Mouse (Mus musculus): ENCODE data around the gene Epm2aip1.
A peak's percentile ranks its signal among the peaks of the same experiment; 100 is the strongest.

Epm2aip1 gene

GRCm38 (mm10) chr9:111287956-111288355 lies 16.2 kb downstream of the Epm2aip1 start:
- no peak for DNase-seq (ENCODE audit: low read depth, low spot score)

DNA sequence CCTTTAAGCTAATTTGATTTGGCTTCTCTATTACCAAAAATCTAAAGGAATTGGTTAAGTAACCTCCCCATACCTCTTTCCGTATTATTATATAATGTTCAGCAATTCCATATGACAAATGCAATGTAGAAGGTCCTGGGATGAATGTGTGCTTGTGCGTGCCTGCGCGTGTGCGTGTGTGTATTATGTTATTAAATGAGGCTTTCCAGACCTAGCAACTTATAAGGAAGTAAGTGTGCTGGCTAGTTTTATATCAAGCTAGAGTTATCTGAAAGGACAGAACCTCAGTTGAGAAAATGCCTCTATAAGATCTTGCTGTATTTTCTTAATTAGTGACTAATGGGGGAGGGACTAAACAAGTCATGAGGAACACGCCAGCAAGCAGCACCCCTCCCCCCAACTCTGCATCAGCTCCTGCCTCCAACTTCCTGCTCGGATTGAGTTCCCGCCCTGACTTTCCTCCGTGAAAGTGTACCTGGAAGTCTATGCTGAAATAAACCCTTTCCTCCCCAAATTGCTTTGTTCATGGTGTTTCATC lies 17.6 kb downstream of the Epm2aip1 start:
- no peak for DNase-seq (ENCODE audit: low read depth, low spot score)

GRCm38 (mm10) chr9:111289832-111290339 lies 18.2 kb downstream of the Epm2aip1 start:
- DNase-seq (ENCODE audit: low read depth, low spot score) = peak; percentile 88

DNA sequence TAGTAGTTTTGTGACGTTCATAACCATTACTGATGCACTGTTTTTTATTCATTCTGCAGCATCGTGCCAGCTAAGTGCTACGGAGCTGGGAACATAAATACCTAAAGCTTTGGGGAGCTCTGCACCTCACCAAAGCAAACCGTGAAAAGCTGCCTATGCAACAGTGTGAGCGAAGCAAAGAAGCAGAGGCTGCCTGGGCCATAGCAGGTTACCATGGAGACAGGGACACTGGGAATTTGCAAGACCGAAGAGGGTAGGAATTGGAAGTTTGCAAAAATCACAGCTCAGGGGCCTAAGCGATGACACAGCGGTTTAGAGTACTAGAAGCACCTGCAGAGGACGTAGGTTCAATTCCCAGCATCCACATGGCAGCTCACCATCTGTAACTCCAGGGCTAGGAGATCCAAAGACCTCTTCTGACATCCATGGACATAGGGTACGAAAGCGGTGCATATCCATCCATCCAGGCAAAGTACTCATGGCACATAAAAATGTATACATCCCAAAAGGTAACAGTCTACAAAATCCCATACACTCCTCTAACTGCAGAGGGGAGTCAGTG lies 18.9 kb downstream of the Epm2aip1 start:
- DNase-seq (ENCODE audit: low read depth, low spot score) = no peak

GRCm38 (mm10) chr9:111293234-111293633 lies 21.5 kb downstream of the Epm2aip1 start:
- no peak for DNase-seq (ENCODE audit: low read depth, low spot score)

- DNase-seq (ENCODE audit: low read depth, low spot score) = no peak
Measured at GRCm38 (mm10) chr9:111294911-111295310, 23.2 kb downstream of the Epm2aip1 start.

- no peak for DNase-seq (ENCODE audit: low read depth, low spot score)
Measured at GRCm38 (mm10) chr9:111295323-111295722, 23.6 kb downstream of the Epm2aip1 start.

DNA sequence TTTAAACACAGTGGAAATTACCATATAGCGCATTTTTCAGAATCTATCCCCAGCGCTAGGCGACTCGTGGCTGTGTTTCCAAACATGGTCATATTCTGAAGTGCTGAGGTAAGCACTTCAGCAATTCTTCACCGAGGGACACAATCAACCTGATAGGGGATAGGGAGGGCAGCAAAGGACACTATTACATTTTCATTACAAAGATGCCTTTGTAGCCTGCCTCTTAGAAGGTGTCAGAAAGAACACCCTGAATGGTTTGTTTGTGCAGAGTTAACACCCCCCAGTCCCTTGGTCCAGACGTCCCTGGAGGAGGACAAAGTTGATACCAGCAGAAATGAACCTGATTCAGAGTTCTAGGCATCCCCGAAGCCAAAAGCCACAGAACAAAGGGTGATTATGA lies 24.7 kb downstream of the Epm2aip1 start:
- no peak for DNase-seq (ENCODE audit: low read depth, low spot score)

DNA sequence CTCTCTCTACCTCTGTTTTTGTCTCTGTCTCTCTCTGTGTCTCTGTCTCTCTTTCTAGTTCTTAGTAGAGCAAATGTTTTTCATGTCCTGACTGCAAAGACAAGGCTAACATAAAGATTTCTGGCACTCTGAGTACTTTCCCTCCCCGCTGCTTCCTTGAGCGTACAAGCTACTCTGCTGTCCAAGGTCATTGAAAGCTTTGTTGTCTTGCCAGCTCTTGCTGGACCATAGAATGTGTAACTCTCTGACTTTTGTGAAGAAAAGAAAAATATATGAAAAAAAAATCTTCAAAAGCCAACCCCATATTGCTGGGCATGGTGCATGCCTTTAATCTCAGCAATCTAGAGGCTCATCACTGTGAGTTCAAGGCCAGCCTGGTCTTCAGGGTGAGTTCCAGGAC lies 26.9 kb downstream of the Epm2aip1 start:
- DNase-seq (ENCODE audit: low read depth, low spot score) = no peak

GRCm38 (mm10) chr9:111302196-111302831 lies 30.6 kb downstream of the Epm2aip1 start:
- DNase-seq (ENCODE audit: low read depth, low spot score) = no peak

- no peak for DNase-seq (ENCODE audit: low read depth, low spot score)
Measured at GRCm38 (mm10) chr9:111304036-111304435, 32.3 kb downstream of the Epm2aip1 start.

DNA sequence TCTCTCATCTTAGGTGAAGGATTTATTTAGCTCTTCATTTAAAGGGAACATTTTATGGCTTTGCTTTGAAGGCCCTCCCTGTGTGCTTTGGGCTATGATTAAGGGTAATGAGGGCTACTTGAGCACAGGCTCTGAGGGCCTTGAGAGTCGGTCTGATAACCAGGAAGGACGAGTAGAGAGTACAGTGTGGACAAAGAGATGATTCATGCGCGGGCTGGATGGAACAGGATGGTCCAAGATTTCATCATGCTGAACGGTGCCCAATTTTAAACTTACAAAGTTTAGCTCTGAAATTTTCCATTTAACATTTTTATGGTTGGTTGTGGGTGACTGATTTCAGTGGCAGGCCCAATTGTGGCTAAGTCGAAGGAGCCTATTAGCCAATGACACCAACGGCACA lies 34.4 kb downstream of the Epm2aip1 start:
- no peak for DNase-seq (ENCODE audit: low read depth, low spot score)

DNA sequence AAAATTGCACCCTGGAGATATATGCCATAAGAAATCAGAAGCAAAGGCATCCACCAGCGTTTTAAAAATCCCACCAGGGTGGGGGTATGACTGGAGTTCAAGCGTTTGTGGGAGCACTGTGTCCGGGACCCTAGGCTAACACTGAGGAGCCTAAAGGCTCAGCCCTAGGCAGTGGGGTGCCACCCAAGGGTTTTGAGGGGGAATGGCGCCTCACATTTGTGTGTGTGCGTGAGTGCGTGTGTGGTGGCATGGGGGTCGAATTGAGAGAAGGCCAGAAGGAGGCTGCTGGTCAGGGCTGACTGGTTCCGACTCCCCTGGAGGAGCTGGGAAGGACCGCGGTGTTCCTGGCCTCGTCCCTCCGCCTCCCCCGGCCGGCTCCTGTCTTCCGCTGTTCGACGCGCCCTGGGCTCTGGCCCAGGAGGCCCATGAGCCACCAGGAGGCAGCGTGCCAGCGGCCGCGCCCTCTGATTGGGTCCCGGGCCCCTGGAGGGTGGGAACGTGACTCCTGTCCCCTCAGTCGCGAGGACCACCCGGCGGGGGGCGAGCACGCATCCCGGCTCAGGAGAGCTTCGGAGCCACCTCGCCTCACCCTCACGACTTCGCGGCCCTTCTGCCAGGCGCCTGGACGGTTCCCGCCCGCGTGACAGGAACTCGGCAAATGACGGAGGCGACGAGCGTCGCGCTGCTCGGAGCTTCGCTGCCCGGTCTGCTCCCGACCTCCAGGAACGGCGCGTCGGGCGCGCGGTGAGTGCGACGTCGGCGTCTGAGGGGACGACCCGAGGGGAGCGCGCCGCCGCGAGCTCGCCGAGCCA lies 39.5 kb downstream of the Epm2aip1 start, which contains the start of gene Trank1:
Gene Trank1 (plus strand): TSS at position 709 of the 812 bp plus-strand sequence.
- DNase-seq (ENCODE audit: low read depth, low spot score) = no peak

DNA sequence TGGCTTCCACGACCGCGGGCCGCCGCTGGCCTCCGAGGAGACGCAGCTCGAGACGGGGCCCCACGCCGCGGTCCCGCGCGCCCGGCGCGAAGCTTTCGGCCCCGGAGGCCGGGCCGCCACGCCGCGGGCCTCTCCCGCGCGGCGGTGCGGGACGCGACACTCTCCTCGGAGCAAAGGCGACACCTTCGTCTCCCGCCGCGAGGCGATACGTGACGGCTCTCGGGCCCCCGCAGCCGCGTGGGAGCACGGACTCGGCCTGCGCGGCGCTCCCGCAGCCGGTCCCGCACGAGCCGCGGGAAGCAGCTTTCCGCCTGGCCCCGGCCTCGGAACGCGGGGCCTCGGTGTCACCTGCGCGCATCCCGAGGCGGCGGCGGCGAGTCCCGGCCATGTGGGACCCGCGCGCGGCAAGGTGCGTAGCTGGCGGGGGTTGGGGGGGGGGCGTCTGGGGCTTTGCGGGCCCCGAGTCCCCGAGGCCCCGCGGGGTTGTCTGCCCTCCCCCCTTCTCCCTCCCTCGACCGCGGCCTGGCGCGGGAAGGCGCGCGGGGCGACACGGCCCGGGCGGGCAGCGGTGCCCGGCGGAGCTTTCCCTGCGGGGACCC lies 40.2 kb downstream of the Epm2aip1 start:
- no peak for DNase-seq (ENCODE audit: low read depth, low spot score)

DNA sequence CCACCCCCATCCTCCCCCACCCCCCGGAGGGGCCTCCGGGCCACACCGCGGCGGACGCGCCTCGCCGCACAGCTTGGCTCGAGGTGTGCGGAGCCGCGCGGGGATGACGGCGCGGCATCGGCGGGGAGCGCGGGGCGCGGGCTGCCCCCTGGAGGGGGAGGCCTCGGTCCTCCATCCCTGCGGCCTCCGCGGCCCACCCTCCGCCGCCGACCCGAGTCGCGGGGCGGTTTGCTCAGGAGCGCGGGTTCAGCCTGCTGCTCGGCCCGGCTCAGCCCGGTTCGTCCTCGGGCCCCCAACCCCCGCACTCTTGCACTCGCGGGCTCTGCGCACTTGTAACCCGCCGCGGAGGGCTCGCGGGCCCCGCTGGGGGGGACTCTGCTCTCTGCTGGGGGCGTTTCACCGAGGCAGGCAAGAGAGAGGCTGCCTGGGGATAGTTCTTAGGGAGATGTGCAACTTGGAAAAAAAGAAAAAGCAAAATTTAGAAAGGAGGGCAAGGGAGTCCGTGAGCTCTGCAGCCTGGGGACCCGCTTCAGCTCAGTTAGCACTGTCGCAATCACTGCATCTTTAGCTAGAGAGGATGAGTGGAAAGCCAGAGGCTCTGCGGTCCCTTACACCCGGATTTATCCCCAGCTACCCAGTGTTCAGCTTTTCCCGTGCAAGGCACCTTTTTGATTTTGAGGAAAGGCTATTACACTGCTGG lies 40.9 kb downstream of the Epm2aip1 start:
- no peak for DNase-seq (ENCODE audit: low read depth, low spot score)

DNA sequence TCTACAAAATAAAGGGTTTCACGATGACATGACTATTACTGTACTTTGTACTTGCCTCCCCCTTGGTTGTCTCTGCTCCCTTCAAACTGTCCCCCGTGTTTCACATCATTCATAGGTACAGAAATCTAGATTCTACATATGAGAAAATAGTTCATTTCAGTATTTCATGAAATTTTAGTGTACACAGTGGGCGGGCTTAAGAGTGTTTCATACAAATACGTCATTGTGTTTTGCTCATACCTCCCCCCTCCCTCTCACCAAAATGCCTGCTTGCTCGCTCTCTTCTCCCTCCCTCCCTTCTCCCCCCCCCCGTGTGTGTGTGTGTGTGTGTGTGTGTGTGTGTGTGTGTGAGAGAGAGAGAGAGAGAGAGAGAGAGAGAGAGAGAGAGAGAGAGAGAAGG lies 41.6 kb downstream of the Epm2aip1 start:
- DNase-seq (ENCODE audit: low read depth, low spot score) = no peak

DNA sequence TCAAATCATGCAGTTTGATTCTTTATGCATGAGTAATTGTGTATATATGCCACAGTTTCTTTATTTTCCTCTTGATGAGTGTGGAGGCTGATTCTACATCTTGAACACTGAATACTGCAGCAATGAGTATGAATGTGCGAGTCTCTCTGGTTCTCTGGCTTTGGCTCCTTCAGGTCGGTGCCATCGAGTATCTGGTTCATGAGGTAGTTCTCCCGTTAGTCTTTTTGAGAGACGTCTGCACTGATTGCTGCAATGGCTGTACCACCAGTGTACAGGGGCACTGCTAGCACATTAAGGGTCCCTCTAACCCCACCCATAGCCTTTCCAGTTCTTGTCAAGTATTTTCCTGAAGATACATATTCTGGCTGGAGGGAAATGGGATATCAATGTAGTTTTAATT lies 42.1 kb downstream of the Epm2aip1 start:
- no peak for DNase-seq (ENCODE audit: low read depth, low spot score)

- DNase-seq (ENCODE audit: low read depth, low spot score) = peak; percentile 50
Measured at GRCm38 (mm10) chr9:111314219-111314618, 42.5 kb downstream of the Epm2aip1 start.

GRCm38 (mm10) chr9:111320912-111321311 lies 49.2 kb downstream of the Epm2aip1 start:
- DNase-seq (ENCODE audit: low read depth, low spot score) = no peak

DNA sequence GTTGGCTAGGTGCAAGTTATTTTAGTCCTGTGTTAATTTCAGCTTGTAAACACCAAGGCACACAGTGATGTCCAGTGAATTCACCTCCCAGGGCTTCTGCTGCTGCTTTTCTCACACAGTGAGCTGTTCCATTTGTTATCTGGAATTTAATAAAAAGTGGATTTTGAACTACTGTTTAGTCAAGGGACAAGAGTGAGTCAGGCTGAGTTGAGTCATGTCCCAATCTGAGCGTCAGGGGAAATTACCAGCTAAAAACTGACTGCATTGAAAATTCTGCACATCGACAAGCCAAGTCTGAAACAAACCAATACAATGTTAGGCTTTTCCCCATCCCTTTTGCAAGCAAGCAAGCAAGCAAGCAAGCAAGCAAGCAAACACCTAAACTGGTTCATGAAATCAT lies 53.2 kb downstream of the Epm2aip1 start:
- DNase-seq (ENCODE audit: low read depth, low spot score) = no peak
